In the genomic region with DNA sequence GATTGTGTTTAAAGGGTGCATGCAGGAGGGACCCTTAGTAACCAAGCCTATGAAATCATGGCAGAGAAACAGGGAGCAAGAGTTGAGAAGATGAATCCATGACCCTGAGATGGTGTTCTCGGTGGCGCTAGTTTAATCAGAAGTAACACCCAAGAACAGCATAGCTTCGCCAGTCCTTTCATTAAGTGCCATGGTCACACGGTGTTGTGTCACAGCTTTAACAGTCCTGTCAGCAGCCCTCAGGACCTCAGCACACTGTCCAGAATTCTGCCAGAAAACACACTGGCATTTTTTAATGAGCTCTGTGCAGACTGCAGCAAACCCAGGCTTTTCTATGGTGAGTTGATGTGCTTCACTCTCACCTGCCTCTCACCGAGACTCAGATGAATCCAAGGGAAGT, we compare ENCODE assay signal across 19 mouse cellular contexts.
"Had no signal": no experiment of that assay in that cellular context is flagged by ENCODE, and none has a peak within 500 bp of the region (broad histone marks: within the 10 kb centered on the region; RNA-seq: fewer than 3 reads in every experiment).

No protein-coding gene starts in this region.

- H3K27ac ChIP-seq: midbrain, embryonic 10.5 days; midbrain, embryonic 12.5 days; neural tube, embryonic 13.5 days; neural tube, embryonic 15.5 days had no signal

- H3K4me3 ChIP-seq: midbrain, embryonic 10.5 days; midbrain, embryonic 12.5 days; myocyte; neural tube, embryonic 13.5 days; neural tube, embryonic 15.5 days had no signal

- H3K9me3 ChIP-seq: midbrain, embryonic 10.5 days; midbrain, embryonic 12.5 days; neural tube, embryonic 13.5 days; neural tube, embryonic 15.5 days had no signal

- DNase-seq: lung, adult 18-20 months; lung, embryonic 14.5 days; lung, postnatal 10 days; lung, postnatal 4 days; midbrain, embryonic 14.5 days; retina, postnatal 1 day; right cerebral cortex, adult 18-20 months; right cerebral cortex, postnatal 25 days; right cerebral cortex, postnatal 4 days; spleen, adult 18-20 months; thymus, adult 18-20 months; thymus, postnatal 14 days; thymus, postnatal 36 days had no signal

- H3K9ac ChIP-seq: lung, embryonic 14.5 days; midbrain, embryonic 12.5 days; neural tube, embryonic 13.5 days; neural tube, embryonic 15.5 days had no signal

- H3K36me3 ChIP-seq: midbrain, embryonic 10.5 days; midbrain, embryonic 12.5 days; neural tube, embryonic 13.5 days; neural tube, embryonic 15.5 days had no signal

- ATAC-seq: midbrain, embryonic 16.5 days had no signal

- H3K27me3 ChIP-seq: midbrain, embryonic 12.5 days; neural tube, embryonic 13.5 days; neural tube, embryonic 15.5 days had no signal

- H3K4me2 ChIP-seq: lung, embryonic 14.5 days; midbrain, embryonic 12.5 days; neural tube, embryonic 13.5 days; neural tube, embryonic 15.5 days had no signal

- H3K4me1 ChIP-seq: neural tube, embryonic 13.5 days; neural tube, embryonic 15.5 days had no signal
